Mouse (Mus musculus) cortical plate, adult 2 months (tissue): ENCODE measurements around the gene Gabra4. TPM values are rescaled to one million over a fixed set of nuclear protein-coding genes. Genes with fewer than 3 reads are reported as not detected.
A peak's percentile ranks its signal among the peaks of the same experiment; 100 is the strongest.

Experiments
- H3K27ac ChIP-seq: fragments of 200-500 bp; 2 replicates; pipeline ENCODE4 v1.5.1; 2012; ENCODE audit warnings: low read length, control low read depth, inconsistent platforms; ENCODE audit not compliant: insufficient read depth
- H3K4me1 ChIP-seq: fragments of 200-500 bp; 2 replicates; pipeline ENCODE4 v1.6.1; 2011; ENCODE audit warnings: low read length; ENCODE audit not compliant: control insufficient read depth, insufficient read depth
- H3K4me3 ChIP-seq: fragments of 200-500 bp; 2 replicates; pipeline ENCODE4 v1.5.1; 2011; ENCODE audit warnings: mild to moderate bottlenecking, low read length, control low read depth; ENCODE audit not compliant: insufficient read depth
- CTCF ChIP-seq: fragments of 200-500 bp; IDR thresholded peaks from 2 replicates; pipeline ENCODE4 v1.5.1; 2011; ENCODE audit warnings: mild to moderate bottlenecking, control low read depth, low read length; ENCODE audit not compliant: insufficient read depth; ENCODE audit errors: extremely low read depth
- POLR2A ChIP-seq: fragments of 200-500 bp; IDR thresholded peaks from 2 replicates; pipeline ENCODE4 v1.6.1; 2011; ENCODE audit warnings: mild to moderate bottlenecking, low read length, control low read depth; ENCODE audit not compliant: insufficient read depth; ENCODE audit errors: extremely low read depth
- polyA plus RNA-seq: library from polyadenylated mRNA; depleted of rRNA; stranded (reverse); fragments of >200 nt; gene quantifications from 2 replicates; pipeline ENCODE4 v1.2.3, GENCODE M21; 2012

The Gabra4 gene
- polyA plus RNA-seq, 1 experiment: 55.4 TPM

GRCm38 (mm10) chr5:71639804-71640203, 18.3 kb downstream of the Gabra4 start:
- Histone ChIP-seq H3K4me3 (no peak overlapping the region), H3K27ac (no peak overlapping the region), H3K4me1 (peaks cover 3% of the 10 kb centered on the region; the same call in 1 of the 2 replicates)
- TF ChIP-seq CTCF (no peak), POLR2A (no peak)

GRCm38 (mm10) chr5:71627820-71628219, 30.3 kb downstream of the Gabra4 start:
- no peak for TF ChIP-seq CTCF
- no peak for TF ChIP-seq POLR2A
- H3K4me1 ChIP-seq: no peaks in the 10 kb centered on the region
- no peak overlapping the region for H3K27ac ChIP-seq
- H3K4me3 ChIP-seq: no peak overlapping the region

GRCm38 (mm10) chr5:71616734-71617133, 41.4 kb downstream of the Gabra4 start:
- H3K27ac ChIP-seq: no peak overlapping the region
- no peaks in the 10 kb centered on the region for H3K4me1 ChIP-seq
- no peak overlapping the region for H3K4me3 ChIP-seq
- TF ChIP-seq CTCF (no peak), POLR2A (no peak)

GRCm38 (mm10) chr5:71614311-71614710, 43.8 kb downstream of the Gabra4 start:
- Histone ChIP-seq H3K4me1 (no peaks in the 10 kb centered on the region), H3K27ac (no peak overlapping the region), H3K4me3 (no peak overlapping the region)
- no peak for TF ChIP-seq POLR2A
- TF ChIP-seq CTCF: no peak

- H3K27ac ChIP-seq: no peak overlapping the region
- TF ChIP-seq CTCF (no peak), POLR2A (no peak)
Measured at GRCm38 (mm10) chr5:71608735-71609134, 49.4 kb downstream of the Gabra4 start.

GRCm38 (mm10) chr5:71606907-71607306, 51.2 kb downstream of the Gabra4 start:
- peak overlapping the region; percentile 71; the same call in 1 of the 2 replicates for H3K27ac ChIP-seq
- H3K4me1 ChIP-seq: peaks cover 12% of the 10 kb centered on the region; the same call in 1 of the 2 replicates
- H3K4me3 ChIP-seq: no peak overlapping the region
- no peak for TF ChIP-seq POLR2A
- no peak for TF ChIP-seq CTCF

More at GRCm38 (mm10) chr5:71608735-71609134, 49.4 kb downstream of the Gabra4 start:
- no peak overlapping the region for H3K4me3 ChIP-seq
- peaks cover 9% of the 10 kb centered on the region; the same call in 1 of the 2 replicates for H3K4me1 ChIP-seq

- no peak overlapping the region for H3K4me3 ChIP-seq
- peaks cover 12% of the 10 kb centered on the region; the same call in 1 of the 2 replicates for H3K4me1 ChIP-seq
- no peak for TF ChIP-seq CTCF
- no peak for TF ChIP-seq POLR2A
- H3K27ac ChIP-seq: peak overlapping the region; percentile 91
Measured at GRCm38 (mm10) chr5:71604128-71604690, 53.9 kb downstream of the Gabra4 start.

- Histone ChIP-seq H3K4me1 (no peaks in the 10 kb centered on the region), H3K4me3 (no peak overlapping the region), H3K27ac (no peak overlapping the region)
- TF ChIP-seq CTCF (no peak), POLR2A (no peak)
Measured at GRCm38 (mm10) chr5:71595321-71595720, 62.8 kb downstream of the Gabra4 start.

- Histone ChIP-seq H3K4me1 (no peaks in the 10 kb centered on the region), H3K27ac (no peak overlapping the region), H3K4me3 (no peak overlapping the region)
- TF ChIP-seq CTCF: no peak
- TF ChIP-seq POLR2A: no peak
Measured at GRCm38 (mm10) chr5:71593745-71594255, 64.3 kb downstream of the Gabra4 start.

GRCm38 (mm10) chr5:71571646-71572237, 86.4 kb downstream of the Gabra4 start:
- H3K4me1 ChIP-seq: no peaks in the 10 kb centered on the region
- no peak overlapping the region for H3K4me3 ChIP-seq
- no peak for TF ChIP-seq POLR2A
- no peak for TF ChIP-seq CTCF
- H3K27ac ChIP-seq: no peak overlapping the region
